Mouse (Mus musculus): ENCODE results near the gene 1700025G04Rik.
A peak's percentile ranks its signal among the peaks of the same experiment; 100 is the strongest.

GRCm38 (mm10) chr1:152090018-152090553 is at the start of gene 1700025G04Rik:
- TF ChIP-seq CTCF (IDR thresholded peaks at IDR 0.05; ENCODE audit: low read depth, low read length) (no peak), POLR2A (IDR thresholded peaks at IDR 0.05; ENCODE audit: extremely low read depth, insufficient read depth, low read length) (0 out of 2 replicates have a peak, but pooled peaks have one; percentile 10)

All from liver, adult 2 months (tissue).